Mouse (Mus musculus): ENCODE measurements around the gene Akap2. TPM values are rescaled to one million over a fixed set of nuclear protein-coding genes. Genes with fewer than 3 reads are reported as not detected.

The Akap2 gene
- total and polyA plus RNA-seq, 3 experiments: 0.05 TPM; not detected in 2

DNA sequence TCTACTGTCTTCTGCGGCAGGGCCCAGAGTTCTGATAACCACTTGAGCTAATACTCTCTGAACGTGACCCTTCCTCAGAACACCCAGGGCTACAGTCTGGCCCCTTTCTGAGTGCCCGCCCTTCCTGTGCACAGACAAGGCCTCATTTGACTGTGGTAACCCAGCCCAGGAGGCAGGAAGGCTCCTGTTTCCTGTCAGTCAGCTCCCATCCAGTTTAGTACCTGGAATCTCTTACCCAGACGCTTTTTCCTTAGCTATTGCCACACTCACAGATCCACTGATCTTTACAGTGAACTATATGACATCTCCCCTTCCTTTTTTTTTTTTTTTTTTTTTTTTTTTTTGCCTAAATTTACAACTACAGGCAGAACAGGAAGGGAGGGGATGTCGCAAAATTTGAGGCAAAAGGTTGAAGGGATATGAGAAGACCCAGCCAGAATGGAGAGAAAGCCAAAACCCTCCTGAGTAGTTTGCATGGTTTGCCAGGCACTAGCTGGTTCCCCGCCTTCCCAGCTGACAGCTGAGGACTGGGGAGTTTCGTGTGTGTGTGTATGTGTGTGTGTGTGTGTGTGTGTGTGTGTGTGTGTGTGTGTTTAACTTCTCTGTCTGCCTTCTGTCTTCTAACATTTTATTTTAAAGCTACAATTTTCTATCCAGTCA lies 95.6 kb downstream of the Akap2 start:
- H3K36me3 ChIP-seq (replicated peaks): no peaks in the 10 kb centered on the region
- H3K4me3 ChIP-seq (ENCODE audit: low read depth, low read length): no peak overlapping the region

GRCm38 (mm10) chr4:57813576-57813945 lies 96.1 kb downstream of the Akap2 start:
- Histone ChIP-seq H3K4me3 (ENCODE audit: low read depth, low read length) (no peak overlapping the region), H3K27me3 (ENCODE audit: insufficient read depth, low read length) (no peaks in the 10 kb centered on the region), H3K36me3 (replicated peaks) (no peaks in the 10 kb centered on the region), H3K4me1 (ENCODE audit: insufficient read depth, low read depth, low read length) (no peaks in the 10 kb centered on the region), H3K9me3 (replicated peaks) (peaks cover 41% of the 10 kb centered on the region)
- DNase-seq (ENCODE audit: low spot score): no peak
- ATAC-seq (ENCODE audit: extremely low read depth, insufficient number of reproducible peaks, low FRiP score, poor library complexity, severe bottlenecking): no peak
- TF ChIP-seq POLR2AphosphoS5 (IDR thresholded peaks at IDR 0.05; ENCODE audit: insufficient replicate concordance, low read depth, low read length) (no peak), GATA2 (IDR thresholded peaks at IDR 0.05; ENCODE audit: borderline replicate concordance, low read depth, low read length) (no peak), GATA1 (IDR thresholded peaks at IDR 0.05; ENCODE audit: borderline replicate concordance, low read length) (no peak), CTCF (IDR thresholded peaks at IDR 0.05; ENCODE audit: low read depth, low read length) (no peak), TAL1 (conservative IDR thresholded peaks at IDR 0.05; ENCODE audit: low read depth, low read length) (no peak)

More for the DNA sequence above, 95.6 kb downstream of the Akap2 start:
- DNase-seq (ENCODE audit: low spot score) (no peak), ATAC-seq (ENCODE audit: extremely low read depth, insufficient number of reproducible peaks, low FRiP score, poor library complexity, severe bottlenecking) (no peak)
- no peak for TF ChIP-seq GATA1 (IDR thresholded peaks at IDR 0.05; ENCODE audit: borderline replicate concordance, low read length)
- no peaks in the 10 kb centered on the region for H3K4me1 ChIP-seq (ENCODE audit: insufficient read depth, low read depth, low read length)
- peaks cover 44% of the 10 kb centered on the region for H3K9me3 ChIP-seq (replicated peaks)
- no peaks in the 10 kb centered on the region for H3K27me3 ChIP-seq (ENCODE audit: insufficient read depth, low read length)

DNA sequence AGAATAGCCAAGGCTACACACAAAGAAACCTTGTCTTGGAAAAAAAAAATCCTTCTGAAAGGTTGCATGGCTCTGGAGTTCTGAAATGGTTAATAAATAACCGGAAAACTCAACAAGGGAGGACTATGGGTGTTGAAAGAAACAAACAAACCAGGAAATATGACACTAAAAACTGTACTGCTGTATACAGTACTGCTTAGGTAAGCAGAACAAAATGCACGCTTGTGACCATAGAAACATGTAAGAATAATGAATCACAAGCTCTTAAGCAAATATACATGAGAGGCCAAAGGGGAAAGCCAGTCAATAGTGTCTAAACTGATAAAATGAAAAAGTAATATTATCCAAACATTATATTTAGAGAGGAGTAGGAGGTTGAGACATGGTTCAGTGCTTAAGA lies 97.9 kb downstream of the Akap2 start:
- no peak overlapping the region for H3K4me3 ChIP-seq (ENCODE audit: low read depth, low read length)
- DNase-seq (ENCODE audit: low spot score) (no peak), ATAC-seq (ENCODE audit: extremely low read depth, insufficient number of reproducible peaks, low FRiP score, poor library complexity, severe bottlenecking) (no peak)
- no peaks in the 10 kb centered on the region for H3K36me3 ChIP-seq (replicated peaks)
- H3K27me3 ChIP-seq (ENCODE audit: insufficient read depth, low read length): no peaks in the 10 kb centered on the region
- TF ChIP-seq POLR2AphosphoS5 (IDR thresholded peaks at IDR 0.05; ENCODE audit: insufficient replicate concordance, low read depth, low read length) (no peak), GATA2 (IDR thresholded peaks at IDR 0.05; ENCODE audit: borderline replicate concordance, low read depth, low read length) (no peak), TAL1 (conservative IDR thresholded peaks at IDR 0.05; ENCODE audit: low read depth, low read length) (no peak), CTCF (IDR thresholded peaks at IDR 0.05; ENCODE audit: low read depth, low read length) (no peak), GATA1 (IDR thresholded peaks at IDR 0.05; ENCODE audit: borderline replicate concordance, low read length) (no peak)
- H3K4me1 ChIP-seq (ENCODE audit: insufficient read depth, low read depth, low read length): no peaks in the 10 kb centered on the region
- peaks cover 40% of the 10 kb centered on the region for H3K9me3 ChIP-seq (replicated peaks)

GRCm38 (mm10) chr4:57816146-57816545 lies 98.7 kb downstream of the Akap2 start:
- no peak for DNase-seq (ENCODE audit: low spot score)
- Histone ChIP-seq H3K27me3 (ENCODE audit: insufficient read depth, low read length) (no peaks in the 10 kb centered on the region), H3K9me3 (replicated peaks) (peaks cover 39% of the 10 kb centered on the region), H3K4me3 (ENCODE audit: low read depth, low read length) (no peak overlapping the region), H3K36me3 (replicated peaks) (no peaks in the 10 kb centered on the region), H3K4me1 (ENCODE audit: insufficient read depth, low read depth, low read length) (no peaks in the 10 kb centered on the region)
- TF ChIP-seq TAL1 (conservative IDR thresholded peaks at IDR 0.05; ENCODE audit: low read depth, low read length) (no peak), GATA1 (IDR thresholded peaks at IDR 0.05; ENCODE audit: borderline replicate concordance, low read length) (no peak), GATA2 (IDR thresholded peaks at IDR 0.05; ENCODE audit: borderline replicate concordance, low read depth, low read length) (no peak), CTCF (IDR thresholded peaks at IDR 0.05; ENCODE audit: low read depth, low read length) (no peak), POLR2AphosphoS5 (IDR thresholded peaks at IDR 0.05; ENCODE audit: insufficient replicate concordance, low read depth, low read length) (no peak)
- no peak for ATAC-seq (ENCODE audit: extremely low read depth, insufficient number of reproducible peaks, low FRiP score, poor library complexity, severe bottlenecking)

DNA sequence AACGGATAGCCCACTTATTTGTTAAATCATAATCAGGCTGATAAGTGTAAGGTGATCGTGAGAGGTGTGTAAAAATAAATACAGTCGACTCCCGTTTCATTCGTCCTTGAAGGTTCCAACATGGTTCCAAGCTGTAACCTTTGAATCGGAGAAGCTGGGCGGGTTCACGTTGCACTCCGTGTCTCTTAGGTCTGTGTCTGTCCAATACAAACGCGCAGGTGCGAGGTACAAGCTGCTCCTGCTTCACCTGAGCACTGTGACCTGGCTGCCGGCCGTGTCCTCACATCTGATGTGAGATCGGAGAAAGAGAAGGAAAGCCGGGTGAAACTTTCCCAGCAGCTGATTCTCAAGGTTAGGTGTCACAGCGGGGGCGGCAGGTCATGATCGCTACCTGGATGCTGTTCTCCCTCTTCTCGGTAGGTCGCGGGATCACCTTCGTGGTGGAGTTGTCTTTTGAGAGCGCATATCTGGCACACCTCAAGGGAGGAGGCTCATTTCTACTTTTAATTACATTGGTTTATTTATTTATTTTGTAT lies 103.5 kb downstream of the Akap2 start:
- H3K27me3 ChIP-seq (ENCODE audit: insufficient read depth, low read length): no peaks in the 10 kb centered on the region
- H3K4me3 ChIP-seq (ENCODE audit: low read depth, low read length): no peak overlapping the region
- no peaks in the 10 kb centered on the region for H3K36me3 ChIP-seq (replicated peaks)
- H3K9me3 ChIP-seq (replicated peaks): peaks cover 49% of the 10 kb centered on the region
- TF ChIP-seq TAL1 (conservative IDR thresholded peaks at IDR 0.05; ENCODE audit: low read depth, low read length) (no peak), GATA2 (IDR thresholded peaks at IDR 0.05; ENCODE audit: borderline replicate concordance, low read depth, low read length) (no peak)
- no peaks in the 10 kb centered on the region for H3K4me1 ChIP-seq (ENCODE audit: insufficient read depth, low read depth, low read length)
- no peak for DNase-seq (ENCODE audit: low spot score)
- ATAC-seq (ENCODE audit: extremely low read depth, insufficient number of reproducible peaks, low FRiP score, poor library complexity, severe bottlenecking): no peak

GRCm38 (mm10) chr4:57821556-57822356 lies 104.3 kb downstream of the Akap2 start:
- no peaks in the 10 kb centered on the region for H3K36me3 ChIP-seq (replicated peaks)
- H3K4me1 ChIP-seq (ENCODE audit: insufficient read depth, low read depth, low read length): no peaks in the 10 kb centered on the region
- ATAC-seq (ENCODE audit: extremely low read depth, insufficient number of reproducible peaks, low FRiP score, poor library complexity, severe bottlenecking) (no peak), DNase-seq (ENCODE audit: low spot score) (no peak)
- TF ChIP-seq GATA2 (IDR thresholded peaks at IDR 0.05; ENCODE audit: borderline replicate concordance, low read depth, low read length) (no peak), POLR2AphosphoS5 (IDR thresholded peaks at IDR 0.05; ENCODE audit: insufficient replicate concordance, low read depth, low read length) (no peak), TAL1 (conservative IDR thresholded peaks at IDR 0.05; ENCODE audit: low read depth, low read length) (no peak), GATA1 (IDR thresholded peaks at IDR 0.05; ENCODE audit: borderline replicate concordance, low read length) (no peak), CTCF (IDR thresholded peaks at IDR 0.05; ENCODE audit: low read depth, low read length) (no peak)
- peaks cover 45% of the 10 kb centered on the region for H3K9me3 ChIP-seq (replicated peaks)
- H3K4me3 ChIP-seq (ENCODE audit: low read depth, low read length): no peak overlapping the region
- H3K27me3 ChIP-seq (ENCODE audit: insufficient read depth, low read length): no peaks in the 10 kb centered on the region
